Mouse (Mus musculus) stomach, postnatal 0 days (tissue): Measurements from ENCODE around the gene Gipc2. TPM values are rescaled to one million over a fixed set of nuclear protein-coding genes. Genes with fewer than 3 reads are reported as not detected.

Source experiments
- ATAC-seq: fragments of 200-750 bp; cut with Nextera tagmentation; 2 replicates; pipeline ENCODE4 v1.8.0; 2017; ENCODE audit not compliant: low FRiP score, low TSS enrichment
- DNase-seq: peaks from one replicate; pipeline ENCODE4 v3.0.0-alpha.2; 2016; ENCODE audit warnings: low spot score
- H3K27ac ChIP-seq: fragments of 300-500 bp; sonication (generic); replicated peaks from 2 replicates; pipeline ENCODE4 v1.5.1; 2014; ENCODE audit warnings: mild to moderate bottlenecking, control low read depth
- H3K27me3 ChIP-seq: fragments of 300-500 bp; sonication (generic); 2 replicates; pipeline ENCODE4 v1.6.1; 2014; ENCODE audit warnings: low read length; ENCODE audit not compliant: control insufficient read depth, insufficient read depth
- H3K36me3 ChIP-seq: fragments of 300-500 bp; sonication (generic); 2 replicates; pipeline ENCODE4 v1.6.1; 2014; ENCODE audit warnings: low read length, mixed read lengths; ENCODE audit not compliant: control insufficient read depth, insufficient read depth
- H3K4me1 ChIP-seq: fragments of 300-500 bp; sonication (generic); replicated peaks from 2 replicates; pipeline ENCODE4 v1.6.1; 2014; ENCODE audit warnings: antibody characterized with exemption; ENCODE audit not compliant: control insufficient read depth, insufficient read depth
- H3K4me2 ChIP-seq: fragments of 300-500 bp; sonication (generic); replicated peaks from 2 replicates; pipeline ENCODE4 v1.6.1; 2014; ENCODE audit warnings: low read depth, mild to moderate bottlenecking, control low read depth, moderate library complexity
- H3K4me3 ChIP-seq: fragments of 300-500 bp; sonication (generic); 2 replicates; pipeline ENCODE4 v1.5.1; 2014; ENCODE audit warnings: low read depth, low read length, control low read depth
- H3K9ac ChIP-seq: fragments of 300-500 bp; sonication (generic); 2 replicates; pipeline ENCODE4 v1.6.1; 2014; ENCODE audit warnings: mild to moderate bottlenecking, low read length, control low read depth, mixed read lengths
- H3K9me3 ChIP-seq: fragments of 300-500 bp; sonication (generic); 2 replicates; pipeline ENCODE4 v1.6.1; 2016; ENCODE audit warnings: low read length; ENCODE audit not compliant: control insufficient read depth
- CTCF ChIP-seq: IDR thresholded peaks from 2 replicates; pipeline ENCODE4 v1.5.1; 2016; ENCODE audit warnings: antibody characterized with exemption, low read depth, mild to moderate bottlenecking, moderate library complexity
- EP300 ChIP-seq: optimal IDR thresholded peaks from 2 replicates; pipeline ENCODE3; 2016; ENCODE audit warnings: antibody characterized with exemption
- WGBS: fragments of 180-500 bp; shearing (Covaris S2); extraction: QIAGEN DNeasy Blood & Tissue Kit; methylation state at CpG from one replicate; pipeline ENCODE4 v1.1.7; 2014; 5-methylcytosine and 5-hydroxymethylcytosine counted together
- polyA plus RNA-seq: library from polyadenylated mRNA; unstranded; fragments of >200 nt; fragmentation: Nextera tagmentation; extraction: Ambion mirVana; gene quantifications from 2 replicates; pipeline ENCODE4 v1.2.1, GENCODE M21; 2015

Gipc2 gene
- polyA plus RNA-seq, 1 experiment from 2014 or later: 76.1 TPM

DNA sequence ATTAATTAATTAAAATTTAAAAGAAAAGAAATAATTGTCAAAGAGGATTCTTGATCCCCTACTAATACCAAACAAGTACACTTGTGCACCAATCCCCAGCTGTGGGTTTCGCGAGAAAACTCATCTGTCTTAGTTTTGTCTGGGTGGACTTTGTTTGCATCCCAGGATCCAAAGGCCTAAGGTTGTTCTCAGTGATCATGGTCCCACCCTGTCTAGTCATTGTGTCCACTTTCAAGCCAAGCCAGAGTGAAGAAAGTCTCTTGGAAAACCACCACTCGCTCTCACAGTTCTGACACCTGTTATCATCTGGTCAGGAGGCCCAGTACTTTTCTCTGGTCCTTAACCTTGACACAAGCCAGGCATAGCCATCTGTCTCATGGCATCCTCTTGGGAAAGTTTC, 48.1 kb downstream of the Gipc2 start:
- Histone ChIP-seq H3K4me1 (peaks cover 8% of the 10 kb centered on the region; the same call in 1 of the 2 replicates), H3K9ac (no peak overlapping the region), H3K4me2 (no peak overlapping the region), H3K36me3 (no peaks in the 10 kb centered on the region), H3K4me3 (no peak overlapping the region), H3K9me3 (no peaks in the 10 kb centered on the region), H3K27me3 (no peaks in the 10 kb centered on the region), H3K27ac (no peak overlapping the region)
- no peak for TF ChIP-seq EP300
- no peak for TF ChIP-seq CTCF
- ATAC-seq: no peak
- peak; percentile 10 for DNase-seq
- 86% methylated on average over 3 of the region's 3 CpGs for WGBS

DNA sequence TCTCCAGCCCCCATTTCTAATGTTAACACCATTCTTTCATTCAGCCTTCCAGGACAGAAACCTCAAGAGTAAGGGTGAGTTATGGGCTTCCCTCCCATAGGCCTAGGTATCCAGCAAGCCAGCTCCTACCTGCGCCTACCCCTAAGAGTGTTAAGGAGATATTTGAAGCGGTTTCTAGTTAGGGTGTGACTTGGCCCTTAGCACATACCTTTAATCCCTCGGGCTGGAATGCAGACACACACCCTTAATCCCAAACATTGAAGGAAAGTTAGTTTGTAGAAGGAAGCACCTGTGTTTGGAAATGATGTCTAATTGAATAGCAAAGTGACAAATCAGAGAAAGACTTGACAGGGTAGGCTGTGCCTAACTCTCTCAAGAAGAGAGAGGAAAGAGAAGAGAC, 49.9 kb downstream of the Gipc2 start:
- H3K9me3 ChIP-seq: no peaks in the 10 kb centered on the region
- H3K4me1 ChIP-seq: peaks cover 4% of the 10 kb centered on the region; the same call in 1 of the 2 replicates
- TF ChIP-seq CTCF (no peak), EP300 (no peak)
- no peak overlapping the region for H3K4me3 ChIP-seq
- H3K27me3 ChIP-seq: no peaks in the 10 kb centered on the region
- DNase-seq (peak; percentile 11), ATAC-seq (no peak)
- no peak overlapping the region for H3K27ac ChIP-seq
- 51% methylated on average over 3 of the region's 3 CpGs for WGBS
- H3K36me3 ChIP-seq: no peaks in the 10 kb centered on the region
- no peak overlapping the region for H3K9ac ChIP-seq
- H3K4me2 ChIP-seq: no peak overlapping the region

DNA sequence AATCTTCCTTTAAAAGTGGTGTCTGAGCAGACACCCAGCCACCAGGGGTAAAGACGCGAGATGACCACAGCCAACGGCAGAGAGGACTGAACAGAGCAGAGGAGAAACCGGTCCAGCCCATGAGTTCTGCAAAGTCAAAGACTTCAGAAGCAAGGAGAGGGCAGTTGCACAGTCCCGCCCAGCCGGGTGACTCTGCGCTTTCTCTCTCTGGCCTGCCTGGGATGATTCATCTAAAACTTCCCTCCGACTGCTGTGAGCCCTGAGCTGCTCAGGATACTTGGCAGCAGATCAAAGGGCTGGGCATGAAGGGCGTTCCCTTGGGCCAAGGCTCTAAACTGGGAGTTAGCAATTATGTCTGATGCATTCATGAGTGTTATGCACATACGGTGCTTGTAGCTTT, 51.2 kb downstream of the Gipc2 start:
- H3K36me3 ChIP-seq: no peaks in the 10 kb centered on the region
- peak; percentile 98 for ATAC-seq
- peaks cover 4% of the 10 kb centered on the region; the same call in 1 of the 2 replicates for H3K4me1 ChIP-seq
- no peak overlapping the region for H3K4me2 ChIP-seq
- DNase-seq: peak; percentile 96
- WGBS: 12% methylated on average over 10 of the region's 10 CpGs
- no peaks in the 10 kb centered on the region for H3K27me3 ChIP-seq
- H3K9ac ChIP-seq: no peak overlapping the region
- peak overlapping the region; percentile 61 for H3K27ac ChIP-seq
- TF ChIP-seq EP300 (peak; percentile 67), CTCF (no peak)
- no peaks in the 10 kb centered on the region for H3K9me3 ChIP-seq
- no peak overlapping the region for H3K4me3 ChIP-seq

DNA sequence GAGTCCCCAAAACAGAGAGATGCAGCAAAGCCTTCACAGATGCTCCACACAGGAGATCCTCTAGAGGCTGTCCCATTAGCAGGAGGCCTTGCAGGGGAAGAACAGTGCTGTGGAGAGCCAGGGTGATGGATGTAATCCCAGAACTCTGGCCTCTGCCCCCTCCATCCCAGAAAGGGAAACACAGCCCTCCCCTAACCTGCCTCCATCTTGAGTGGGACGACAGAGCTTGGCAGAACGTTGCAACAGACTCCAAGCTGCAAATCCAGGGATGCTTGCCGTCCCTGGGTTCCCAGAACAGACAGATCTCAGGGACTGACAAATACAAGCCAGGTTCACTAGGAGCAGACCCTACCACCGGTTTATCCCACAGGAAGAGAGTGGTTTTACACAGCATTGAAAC, 51.8 kb downstream of the Gipc2 start:
- Histone ChIP-seq H3K4me2 (no peak overlapping the region), H3K27ac (peak overlapping the region; percentile 61), H3K27me3 (no peaks in the 10 kb centered on the region), H3K9me3 (no peaks in the 10 kb centered on the region), H3K9ac (no peak overlapping the region), H3K4me1 (peaks cover 4% of the 10 kb centered on the region; the same call in 1 of the 2 replicates), H3K4me3 (no peak overlapping the region), H3K36me3 (no peaks in the 10 kb centered on the region)
- ATAC-seq (no peak), DNase-seq (peak; percentile 14)
- no peak for TF ChIP-seq CTCF
- no peak for TF ChIP-seq EP300
- WGBS: 36% methylated on average over 4 of the region's 4 CpGs

DNA sequence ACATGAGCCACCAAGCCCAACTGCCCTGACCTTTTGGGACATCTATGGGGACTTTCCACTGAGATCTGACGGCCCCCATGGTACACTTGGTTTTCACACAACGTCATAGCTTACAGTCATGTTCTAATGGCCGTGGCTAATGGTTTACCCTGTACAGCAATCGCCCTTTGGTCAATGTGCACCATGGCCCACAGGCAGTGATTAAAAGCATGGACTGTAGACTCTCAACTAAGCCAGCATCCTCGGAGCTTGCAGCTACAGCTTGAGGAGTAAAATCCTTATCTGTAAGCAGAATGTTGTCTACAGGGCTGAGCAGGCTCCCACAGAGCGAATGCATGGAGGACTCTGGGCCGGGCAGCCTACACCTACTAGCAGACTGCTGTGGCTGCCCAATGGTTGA, 52.5 kb downstream of the Gipc2 start:
- Histone ChIP-seq H3K4me2 (no peak overlapping the region), H3K4me3 (no peak overlapping the region), H3K9me3 (no peaks in the 10 kb centered on the region), H3K27me3 (no peaks in the 10 kb centered on the region), H3K4me1 (peaks cover 4% of the 10 kb centered on the region; the same call in 1 of the 2 replicates), H3K27ac (no peak overlapping the region), H3K9ac (no peak overlapping the region), H3K36me3 (no peaks in the 10 kb centered on the region)
- 0 out of 2 replicates have a peak, but pooled peaks have one; percentile 11 for ATAC-seq
- WGBS: 83% methylated on average over 7 of the region's 7 CpGs
- peak; percentile 16 for DNase-seq
- TF ChIP-seq CTCF (no peak), EP300 (no peak)

DNA sequence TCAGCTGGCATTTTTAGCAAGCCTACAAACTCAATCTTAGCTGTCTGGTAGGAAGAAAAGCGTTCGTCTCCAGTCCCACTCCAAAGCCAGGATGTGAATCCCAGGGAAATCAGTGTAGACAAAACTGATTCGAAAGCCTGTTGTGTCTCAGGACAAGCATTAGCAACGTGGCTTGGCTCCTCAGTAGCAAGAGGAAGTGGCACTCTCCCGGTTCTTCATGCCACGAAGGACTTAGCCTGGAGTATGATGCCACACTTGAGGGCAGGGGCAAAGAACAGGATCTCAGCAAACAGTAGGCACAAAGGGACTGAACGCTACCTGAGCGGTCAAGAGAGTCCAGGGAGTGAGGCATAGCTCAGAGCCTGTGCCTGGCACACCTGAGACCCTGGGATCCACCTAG, 53.4 kb downstream of the Gipc2 start:
- Histone ChIP-seq H3K4me3 (no peak overlapping the region), H3K9ac (no peak overlapping the region), H3K27me3 (no peaks in the 10 kb centered on the region), H3K27ac (no peak overlapping the region), H3K4me2 (no peak overlapping the region), H3K9me3 (no peaks in the 10 kb centered on the region), H3K36me3 (no peaks in the 10 kb centered on the region), H3K4me1 (peaks cover 4% of the 10 kb centered on the region; the same call in 1 of the 2 replicates)
- WGBS: 84% methylated on average over 8 of the region's 8 CpGs
- TF ChIP-seq EP300: no peak
- TF ChIP-seq CTCF: no peak
- no peak for ATAC-seq
- peak; percentile 9 for DNase-seq
